In genomic region chr11:3931511-3932211, GRCm38 (mm10) we compare ENCODE assay signal across 7 mouse cellular contexts. TPM values are rescaled to one million over a fixed set of nuclear protein-coding genes. Genes with fewer than 3 reads are reported as not detected.
A peak's percentile ranks its signal among the peaks of the same experiment; 100 is the strongest.
DNase-seq lines count a peak whose midpoint lies in the region; ATAC-seq and TF ChIP-seq lines count a peak whose summit lies in the region.

Tcn2 (minus strand) TSS chr11:3932159.

- H3K4me2 ChIP-seq in intestine, embryonic 14.5 days (ENCODE audit: low read length) = peak within 1 kb of the TSS; percentile 65

- peak; percentile 80 for ATAC-seq in intestine, embryonic 14.5 days (replicated peaks; ENCODE audit: low FRiP score, low TSS enrichment, low read depth)
- peak; percentile 85 for ATAC-seq in megakaryocyte-erythroid progenitor cell, adult 5-6 weeks (replicated peaks; ENCODE audit: low FRiP score, low TSS enrichment, poor library complexity, severe bottlenecking)

- H3K27ac ChIP-seq in cortical plate, adult 2 months (ENCODE audit: insufficient read depth, low read length) = no peak within 1 kb of the TSS
- H3K27ac ChIP-seq in intestine, embryonic 14.5 days (ENCODE audit: low read depth) = no peak within 1 kb of the TSS

- intact Hi-C loops in left cerebral cortex, postnatal 14 days (cut with DNase I) = no loop called here

- DNase-seq in WW6 (ENCODE audit: low read depth, low spot score) = peak; percentile 66
- peak; percentile 84 for DNase-seq in gastrocnemius, postnatal 25 days
- peak; percentile 83 for DNase-seq in intestine, embryonic 14.5 days (ENCODE audit: low spot score)
- peak; percentile 68 to 69 for DNase-seq in left cerebral cortex, postnatal 14 days (ENCODE audit: low spot score in 2 of 2)
- peak; percentile 59 for DNase-seq in right cerebral cortex, postnatal 25 days

- H3K27me3 ChIP-seq in intestine, embryonic 14.5 days (replicated peaks; ENCODE audit: control insufficient read depth, insufficient read depth, low read length) = no peaks in the 10 kb centered on the region

- peaks cover 5% of the 10 kb centered on the region; the same call in 1 of the 2 replicates for H3K36me3 ChIP-seq in intestine, embryonic 14.5 days (ENCODE audit: control insufficient read depth, insufficient read depth, low read length)

- TF ChIP-seq CTCF in cortical plate, adult 2 months (IDR thresholded peaks at IDR 0.05; ENCODE audit: extremely low read depth, insufficient read depth, low read length) = no peak

- no peaks in the 10 kb centered on the region for H3K4me1 ChIP-seq in cortical plate, adult 2 months (ENCODE audit: control insufficient read depth, insufficient read depth, low read length)
- H3K4me1 ChIP-seq in intestine, embryonic 14.5 days (replicated peaks; ENCODE audit: control insufficient read depth, insufficient read depth, low read length) = peaks cover 7% of the 10 kb centered on the region; the same call in 1 of the 2 replicates

- TF ChIP-seq POLR2A in cortical plate, adult 2 months (IDR thresholded peaks at IDR 0.05; ENCODE audit: extremely low read depth, insufficient read depth, low read length) = no peak

- H3K4me3 ChIP-seq in cortical plate, adult 2 months (ENCODE audit: insufficient read depth, low read length) = peak within 1 kb of the TSS; percentile 28
- H3K4me3 ChIP-seq in intestine, embryonic 14.5 days (ENCODE audit: low read depth, low read length) = peak within 1 kb of the TSS; percentile 49

- no peaks in the 10 kb centered on the region for H3K9me3 ChIP-seq in intestine, embryonic 14.5 days (ENCODE audit: control insufficient read depth, low read length)

- WGBS in intestine, embryonic 14.5 days = under 1% methylated on average over 23 of the region's 26 CpGs

- H3K9ac ChIP-seq in intestine, embryonic 14.5 days (ENCODE audit: low read length) = peak within 1 kb of the TSS; percentile 39

RNA-seq across cellular contexts. Expression of gene Tcn2, which starts in this region (rescaled TPM):
- polyA plus RNA-seq in cortical plate, adult 2 months (2012; rRNA removed) = 32.0 and 33.7 TPM in 2 replicates
- total RNA-seq in gastrocnemius, postnatal 25 days (2021) = 10 to 100 TPM; 11.6 to 22.6 TPM
- polyA plus RNA-seq in intestine, embryonic 14.5 days (2014; fragmentation: Nextera tagmentation; extraction: Ambion mirVana) = 37.9 and 39.0 TPM in 2 replicates
- total RNA-seq in left cerebral cortex, postnatal 14 days (2021) = 10 to 100 TPM; 15.9 to 18.4 TPM
- 4.0 and 6.7 TPM in 2 replicates for total RNA-seq in megakaryocyte-erythroid progenitor cell, adult 5-6 weeks (2014; fragmentation: Nextera tagmentation)
- total RNA-seq in megakaryocyte-erythroid progenitor cell, adult 5-6 weeks (2017) = 4.4 and 5.9 TPM in 2 replicates
